Mouse (Mus musculus) olfactory bulb, adult 2 months (tissue): Measurements from ENCODE around the gene Trub1. TPM values are rescaled to one million over a fixed set of nuclear protein-coding genes. Genes with fewer than 3 reads are reported as not detected.

Experiments used
- H3K27ac ChIP-seq: fragments of 200-500 bp; 2 replicates; pipeline ENCODE4 v1.5.1; 2012; ENCODE audit warnings: low read depth, low read length; ENCODE audit not compliant: insufficient read depth
- H3K4me1 ChIP-seq: fragments of 200-500 bp; 2 replicates; pipeline ENCODE4 v1.6.1; 2012; ENCODE audit warnings: low read length; ENCODE audit not compliant: control insufficient read depth, insufficient read depth
- H3K4me3 ChIP-seq: fragments of 200-500 bp; 2 replicates; pipeline ENCODE4 v1.5.1; 2012; ENCODE audit warnings: mild to moderate bottlenecking, low read depth, low read length, moderate library complexity; ENCODE audit not compliant: insufficient read depth
- CTCF ChIP-seq: fragments of 200-500 bp; IDR thresholded peaks from 2 replicates; pipeline ENCODE4 v1.5.1; 2012; ENCODE audit warnings: low read depth, mild to moderate bottlenecking, low read length, moderate library complexity; ENCODE audit not compliant: insufficient read depth
- POLR2A ChIP-seq: fragments of 200-500 bp; IDR thresholded peaks from 2 replicates; pipeline ENCODE4 v1.6.1; 2012; ENCODE audit warnings: mild to moderate bottlenecking, low read depth, low read length, moderate library complexity; ENCODE audit not compliant: insufficient read depth
- WGBS: fragments of 180-500 bp; shearing (Covaris S2); methylation state at CpG from one replicate; pipeline ENCODE4 v1.1.7; 2018; 5-methylcytosine and 5-hydroxymethylcytosine counted together
- polyA plus RNA-seq: library from polyadenylated mRNA; stranded (reverse); fragments of >200 nt; gene quantifications from 2 replicates; pipeline ENCODE4 v1.2.4, GENCODE M21; 2012; ENCODE audit warnings: low replicate concordance; ENCODE audit not compliant: missing spikeins, insufficient read depth, insufficient read length

Gene Trub1
- polyA plus RNA-seq, 1 experiment, result not detected

- TF ChIP-seq CTCF (no peak), POLR2A (no peak)
- Histone ChIP-seq H3K27ac (no peak overlapping the region), H3K4me3 (no peak overlapping the region), H3K4me1 (peaks cover 7% of the 10 kb centered on the region)
- WGBS, result 94% methylated on average over 8 of the region's 8 CpGs
These were observed 27.4 kb downstream of the Trub1 start for GRCm38 (mm10) chr19:57479886-57480655.

- no peak overlapping the region for H3K27ac ChIP-seq
- TF ChIP-seq POLR2A (no peak), CTCF (no peak)
- 93% methylated on average over 6 of the region's 6 CpGs for WGBS
- H3K4me1 ChIP-seq, result peaks cover 7% of the 10 kb centered on the region
- H3K4me3 ChIP-seq, result no peak overlapping the region
These were observed 29.1 kb downstream of the Trub1 start for GRCm38 (mm10) chr19:57481743-57482259.

GRCm38 (mm10) chr19:57482815-57483214 lies 30.1 kb downstream of the Trub1 start:
- peaks cover 5% of the 10 kb centered on the region; the same call in 1 of the 2 replicates for H3K4me1 ChIP-seq
- WGBS, result 73% methylated on average over 8 of the region's 8 CpGs
- no peak overlapping the region for H3K4me3 ChIP-seq
- no peak overlapping the region for H3K27ac ChIP-seq
- TF ChIP-seq CTCF (peak; percentile 34; the same call in 1 of the 2 replicates), POLR2A (no peak)

GRCm38 (mm10) chr19:57487051-57487658 lies 34.4 kb downstream of the Trub1 start:
- WGBS, result 93% methylated on average over 13 of the region's 13 CpGs
- no peak overlapping the region for H3K27ac ChIP-seq
- no peak overlapping the region for H3K4me3 ChIP-seq
- H3K4me1 ChIP-seq, result peaks cover 4% of the 10 kb centered on the region; the same call in 1 of the 2 replicates
- TF ChIP-seq POLR2A (no peak), CTCF (no peak)

- no peak overlapping the region for H3K27ac ChIP-seq
- WGBS, result 91% methylated on average over 7 of the region's 7 CpGs
- H3K4me1 ChIP-seq, result peaks cover 4% of the 10 kb centered on the region; the same call in 1 of the 2 replicates
- no peak for TF ChIP-seq POLR2A
- H3K4me3 ChIP-seq, result no peak overlapping the region
These were observed 36.8 kb downstream of the Trub1 start for GRCm38 (mm10) chr19:57489527-57489926.

- peaks cover 4% of the 10 kb centered on the region; the same call in 1 of the 2 replicates for H3K4me1 ChIP-seq
- TF ChIP-seq CTCF (no peak), POLR2A (no peak)
- H3K4me3 ChIP-seq, result no peak overlapping the region
- WGBS, result 58% methylated on average over 8 of the region's 8 CpGs
- H3K27ac ChIP-seq, result no peak overlapping the region
These were observed 38.3 kb downstream of the Trub1 start for GRCm38 (mm10) chr19:57491030-57491429.

GRCm38 (mm10) chr19:57494020-57494419 lies 41.3 kb downstream of the Trub1 start:
- no peak for TF ChIP-seq CTCF
- TF ChIP-seq POLR2A, result no peak
- 92% methylated on average over 5 of the region's 5 CpGs for WGBS

GRCm38 (mm10) chr19:57498110-57498743 lies 45.5 kb downstream of the Trub1 start:
- no peak overlapping the region for H3K27ac ChIP-seq
- WGBS, result 86% methylated on average over 10 of the region's 10 CpGs
- no peak for TF ChIP-seq POLR2A
- no peak for TF ChIP-seq CTCF
- no peak overlapping the region for H3K4me3 ChIP-seq
- no peaks in the 10 kb centered on the region for H3K4me1 ChIP-seq

More at GRCm38 (mm10) chr19:57494020-57494419, 41.3 kb downstream of the Trub1 start:
- peaks cover 4% of the 10 kb centered on the region; the same call in 1 of the 2 replicates for H3K4me1 ChIP-seq
- no peak overlapping the region for H3K27ac ChIP-seq
- H3K4me3 ChIP-seq, result no peak overlapping the region
